Mouse (Mus musculus) kidney, adult 2 months (tissue): Measurements from ENCODE around the gene Gpr107.

ENCODE experiments used
- CTCF ChIP-seq: fragments of 200-500 bp; conservative IDR thresholded peaks from 2 replicates; pipeline ENCODE4 v1.5.1; 2011; ENCODE audit warnings: low read depth, mild to moderate bottlenecking, control low read depth, low read length, moderate library complexity, mixed read lengths; ENCODE audit not compliant: insufficient read depth, insufficient read length
- POLR2A ChIP-seq: fragments of 200-500 bp; IDR thresholded peaks from one replicate; pipeline ENCODE4 v1.6.1; 2011; ENCODE audit warnings: low read depth, low read length, control low read depth

- TF ChIP-seq CTCF (0 out of 2 replicates have a peak, but pooled peaks have one; percentile 16), POLR2A (no peak)
Observed at GRCm38 (mm10) chr2:31172536-31172935, 20.4 kb downstream of the Gpr107 start.
